Mouse (Mus musculus) R1 (cell line): ENCODE measurements at regions not wholly inside any gene's neighbourhood (a gene's known extent, or its start where the extent isn't known, plus 50 kb on each side); places are given as distances from the start of the nearest gene placed in this dataset.

Experiments
- DNase-seq: peaks from one replicate; pipeline ENCODE4 v3.0.0-alpha.2; 2018; ENCODE audit warnings: low read depth, low spot score

- DNase-seq, result peak; percentile 82
These were observed 5878.2 kb downstream of the 9330182O14Rik start for GRCm38 (mm10) chr15:46012370-46012769.

- peak; percentile 81 for DNase-seq
These were observed 5888.0 kb downstream of the 9330182O14Rik start for GRCm38 (mm10) chr15:46022132-46022531.
